Mouse (Mus musculus) limb, embryonic 14.5 days (tissue): ENCODE data around the gene Gm3250. TPM values are rescaled to one million over a fixed set of nuclear protein-coding genes. Genes with fewer than 3 reads are reported as not detected.
"Not testable (repeated sequence)": the region's sequence is repeated elsewhere in the genome, so short reads cannot be mapped to it uniquely, and the experiment has no call there.

Experiments used
- ATAC-seq: fragments of 200-750 bp; cut with Nextera tagmentation; 2 replicates; pipeline ENCODE4 v1.8.0; 2017; ENCODE audit warnings: low read depth, moderate number of reproducible peaks, moderate TSS enrichment; ENCODE audit not compliant: low FRiP score
- DNase-seq: peaks from one replicate; pipeline ENCODE4 v3.0.0-alpha.2; 2015; ENCODE audit warnings: low spot score
- H3K27ac ChIP-seq: fragments of 300-500 bp; sonication (generic); replicated peaks from 2 replicates; pipeline ENCODE4 v1.5.1; 2014; ENCODE audit warnings: low read depth, mild to moderate bottlenecking, low read length, moderate library complexity, mixed read lengths
- H3K27me3 ChIP-seq: fragments of 300-500 bp; sonication (generic); 2 replicates; pipeline ENCODE4 v1.6.1; 2014; ENCODE audit warnings: low read length, mixed read lengths; ENCODE audit not compliant: control insufficient read depth, insufficient read depth
- H3K36me3 ChIP-seq: fragments of 300-500 bp; sonication (generic); 2 replicates; pipeline ENCODE4 v1.6.1; 2014; ENCODE audit warnings: mild to moderate bottlenecking, low read length, moderate library complexity, mixed read lengths; ENCODE audit not compliant: control insufficient read depth, insufficient read depth
- H3K4me1 ChIP-seq: fragments of 300-500 bp; sonication (generic); 2 replicates; pipeline ENCODE4 v1.6.1; 2014; ENCODE audit warnings: antibody characterized with exemption, low read length, mixed read lengths; ENCODE audit not compliant: control insufficient read depth, insufficient read depth
- H3K4me2 ChIP-seq: fragments of 300-500 bp; sonication (generic); replicated peaks from 2 replicates; pipeline ENCODE4 v1.6.1; 2014; ENCODE audit warnings: low read depth, mild to moderate bottlenecking, low read length, moderate library complexity; ENCODE audit not compliant: severe bottlenecking
- H3K4me3 ChIP-seq: fragments of 300-500 bp; sonication (generic); replicated peaks from 2 replicates; pipeline ENCODE4 v1.5.1; 2014; ENCODE audit warnings: low read length
- H3K9ac ChIP-seq: fragments of 300-500 bp; sonication (generic); 2 replicates; pipeline ENCODE4 v1.6.1; 2014; ENCODE audit warnings: mild to moderate bottlenecking, low read depth, low read length, moderate library complexity; ENCODE audit not compliant: severe bottlenecking
- H3K9me3 ChIP-seq: fragments of 300-500 bp; sonication (generic); 2 replicates; pipeline ENCODE4 v1.6.1; 2016; ENCODE audit warnings: low read length; ENCODE audit not compliant: control insufficient read depth
- POLR2A ChIP-seq: fragments of 200-500 bp; IDR thresholded peaks from 2 replicates; pipeline ENCODE4 v1.8.0; 2012; ENCODE audit warnings: inconsistent platforms, mild to moderate bottlenecking, moderate library complexity, borderline replicate concordance; ENCODE audit not compliant: insufficient read depth, insufficient read length; ENCODE audit errors: extremely low read depth
- WGBS: fragments of 180-500 bp; shearing (Covaris S2); extraction: QIAGEN DNeasy Blood & Tissue Kit; methylation state at CpG from one replicate; pipeline ENCODE4 v1.1.7; 2014; 5-methylcytosine and 5-hydroxymethylcytosine counted together
- polyA plus RNA-seq, 2 experiments: library from polyadenylated mRNA; depleted of rRNA in 1 of 2; stranded (reverse) in 1 of 2; unstranded in 1 of 2; fragments of >200 nt; fragmentation: Nextera tagmentation in 1 of 2; extraction: Ambion mirVana in 1 of 2; gene quantifications; 2 replicates each; pipeline versions ENCODE4 v1.2.1 to v1.2.3; 2012 to 2014

Gm3250 gene
- not detected in 2 replicates for polyA plus RNA-seq (2012; rRNA removed)
- polyA plus RNA-seq (2014; fragmentation: Nextera tagmentation; extraction: Ambion mirVana): not detected in 2 replicates

- H3K27ac ChIP-seq, H3K9ac ChIP-seq, H3K36me3 ChIP-seq, H3K4me2 ChIP-seq, ATAC-seq, DNase-seq, H3K27me3 ChIP-seq, H3K4me3 ChIP-seq, H3K9me3 ChIP-seq, H3K4me1 ChIP-seq: not testable (repeated sequence)
- WGBS: no CpG with 5 or more reads among the region's 1 CpGs
Observed at GRCm38 (mm10) chr10:77782442-77782841, at the start of gene Gm3250. Gene Gm3250 (minus strand): TSS chr10:77782542.

GRCm38 (mm10) chr10:77826951-77827350, 44.6 kb upstream of the Gm3250 start, which contains the start of gene Krtap10-4:
Gene Krtap10-4 (minus strand): TSS chr10:77827095.
- ATAC-seq (no peak), DNase-seq (no peak)
- no peaks in the 10 kb centered on the region for H3K36me3 ChIP-seq
- H3K27ac ChIP-seq: no peak within 1 kb of the TSS
- WGBS: 57% methylated on average over 6 of the region's 6 CpGs
- H3K4me1 ChIP-seq: no peaks in the 10 kb centered on the region
- no peaks in the 10 kb centered on the region for H3K27me3 ChIP-seq
- H3K9ac ChIP-seq: no peak within 1 kb of the TSS
- no peak within 1 kb of the TSS for H3K4me3 ChIP-seq
- TF ChIP-seq POLR2A: no peak
- H3K4me2 ChIP-seq: no peak within 1 kb of the TSS
- H3K9me3 ChIP-seq: peaks cover 6% of the 10 kb centered on the region; the same call in 1 of the 2 replicates

DNA sequence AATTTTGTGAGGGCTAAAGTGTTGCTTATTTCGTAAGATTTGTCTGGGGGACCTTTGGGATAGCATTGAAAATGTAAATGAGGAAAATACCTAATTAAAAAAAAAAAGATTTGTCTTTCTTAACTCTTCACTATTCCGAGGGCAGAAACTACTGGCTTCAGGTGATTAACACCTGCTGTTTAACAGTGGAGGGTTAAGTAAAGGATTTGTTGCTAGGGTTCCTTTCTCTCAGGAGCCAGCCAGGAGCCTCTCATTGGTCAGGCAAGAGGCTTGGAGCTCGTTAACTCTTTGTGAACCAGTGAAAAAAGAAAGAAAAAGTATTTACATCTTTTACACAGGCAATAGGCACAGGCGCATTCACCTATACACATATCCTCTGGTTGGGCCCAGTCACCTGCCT, 36.9 kb upstream of the Gm3250 start:
- no peak for ATAC-seq

DNA sequence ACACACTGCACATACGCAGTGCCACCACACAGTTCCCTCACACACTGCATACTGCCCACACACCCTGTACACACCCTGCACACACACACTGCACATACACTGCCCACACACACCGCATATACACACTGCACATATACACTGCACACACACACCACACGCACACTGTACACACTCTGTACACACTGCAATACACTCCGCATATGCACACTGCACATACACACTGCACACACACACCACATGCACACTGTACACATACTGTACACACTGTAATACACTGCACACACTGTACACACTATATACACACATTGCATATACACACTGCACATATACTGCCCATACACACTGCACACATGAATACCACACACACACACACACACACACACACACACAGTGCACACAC, 36.2 kb upstream of the Gm3250 start:
- Histone ChIP-seq H3K27me3 (no peaks in the 10 kb centered on the region), H3K4me1 (no peaks in the 10 kb centered on the region), H3K27ac (no peak overlapping the region), H3K36me3 (no peaks in the 10 kb centered on the region), H3K4me3 (no peak overlapping the region), H3K9ac (no peak overlapping the region), H3K4me2 (no peak overlapping the region), H3K9me3 (no peaks in the 10 kb centered on the region)
- no peak for TF ChIP-seq POLR2A
- no peak for ATAC-seq
- DNase-seq: no peak
- 93% methylated on average over 4 of the region's 4 CpGs for WGBS

More for the DNA sequence above, 36.9 kb upstream of the Gm3250 start:
- H3K36me3 ChIP-seq: no peaks in the 10 kb centered on the region
- TF ChIP-seq POLR2A: no peak
- H3K27me3 ChIP-seq: no peaks in the 10 kb centered on the region
- no peak overlapping the region for H3K4me3 ChIP-seq
- no peak overlapping the region for H3K4me2 ChIP-seq
- no peaks in the 10 kb centered on the region for H3K4me1 ChIP-seq
- DNase-seq: no peak
- no peak overlapping the region for H3K9ac ChIP-seq
- H3K9me3 ChIP-seq: peaks cover 6% of the 10 kb centered on the region; the same call in 1 of the 2 replicates
- WGBS: 35% methylated on average over 4 of the region's 4 CpGs
- H3K27ac ChIP-seq: no peak overlapping the region

DNA sequence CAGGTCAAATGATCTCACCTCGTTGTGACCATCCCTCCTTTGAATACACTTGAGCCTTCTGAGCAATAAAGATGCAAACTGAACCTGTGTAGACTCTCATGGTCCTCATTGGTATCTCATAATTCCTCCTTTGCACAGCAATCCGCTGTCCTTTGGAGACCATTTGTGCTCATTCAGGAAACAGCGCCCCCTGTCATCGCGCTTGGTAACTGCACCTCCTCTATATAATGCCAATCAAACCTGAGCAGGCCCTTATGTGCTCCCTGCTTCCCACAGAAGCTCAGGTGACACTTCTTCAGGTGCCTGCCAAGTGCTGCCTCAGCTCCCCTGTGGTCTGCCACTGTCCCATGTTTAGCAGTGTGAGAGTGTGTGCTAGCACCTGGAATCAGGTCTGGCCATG, 33.2 kb upstream of the Gm3250 start:
- no peak for DNase-seq
- no peak for TF ChIP-seq POLR2A

GRCm38 (mm10) chr10:77814382-77814781, 32.0 kb upstream of the Gm3250 start, which contains the start of gene Gm2696:
Gene Gm2696 (plus strand): TSS chr10:77814682.
- TF ChIP-seq POLR2A: no peak
- no peak for DNase-seq
- H3K9ac ChIP-seq: no peak within 1 kb of the TSS

More for the DNA sequence above, 33.2 kb upstream of the Gm3250 start:
- ATAC-seq: no peak
- Histone ChIP-seq H3K27me3 (no peaks in the 10 kb centered on the region), H3K4me2 (no peak overlapping the region), H3K4me1 (no peaks in the 10 kb centered on the region), H3K9ac (no peak overlapping the region), H3K4me3 (no peak overlapping the region), H3K9me3 (no peaks in the 10 kb centered on the region), H3K36me3 (no peaks in the 10 kb centered on the region), H3K27ac (no peak overlapping the region)
- 29% methylated on average over 5 of the region's 5 CpGs for WGBS

More at GRCm38 (mm10) chr10:77814382-77814781, 32.0 kb upstream of the Gm3250 start, which contains the start of gene Gm2696:
- no peaks in the 10 kb centered on the region for H3K4me1 ChIP-seq
- 48% methylated on average over 4 of the region's 4 CpGs for WGBS
- H3K9me3 ChIP-seq: no peaks in the 10 kb centered on the region
- no peaks in the 10 kb centered on the region for H3K36me3 ChIP-seq
- ATAC-seq: no peak
- H3K27ac ChIP-seq: no peak within 1 kb of the TSS
- no peak within 1 kb of the TSS for H3K4me3 ChIP-seq
- no peak within 1 kb of the TSS for H3K4me2 ChIP-seq
- no peaks in the 10 kb centered on the region for H3K27me3 ChIP-seq
